Mouse (Mus musculus): ENCODE data around the gene Tmem92. TPM values are rescaled to one million over a fixed set of nuclear protein-coding genes. Genes with fewer than 3 reads are reported as not detected.
"Not testable (repeated sequence)": the region's sequence is repeated elsewhere in the genome, so short reads cannot be mapped to it uniquely, and the experiment has no call there.

The Tmem92 gene
- not detected in 2 replicates for polyA plus RNA-seq (2014; fragmentation: Nextera tagmentation; extraction: Ambion mirVana)

DNA sequence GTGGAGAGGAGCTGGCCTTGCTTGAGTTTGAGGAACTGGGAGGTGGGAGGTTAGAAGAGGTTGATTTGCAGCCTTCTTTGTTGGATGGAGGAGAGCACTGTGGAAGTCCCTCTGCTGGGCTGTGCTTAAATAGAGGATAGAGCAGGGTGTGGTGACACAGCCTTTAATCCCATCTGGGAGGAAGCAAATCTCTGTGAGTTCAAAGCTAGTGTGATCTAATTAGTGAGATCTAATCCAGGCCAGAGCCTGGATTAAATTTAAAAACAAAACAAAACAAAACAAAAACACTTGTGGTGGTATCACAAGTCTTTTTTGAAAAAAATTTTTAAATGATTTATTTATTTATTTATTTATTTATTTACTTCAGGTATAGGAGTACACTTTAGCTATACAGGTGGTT, at the start of gene Tmem92:
Gene Tmem92, minus strand, starts transcription at position 101 of the 400 bp plus-strand sequence.
- no peak within 1 kb of the TSS for H3K4me3 ChIP-seq (ENCODE audit: low read depth, low read length)
- H3K9me3 ChIP-seq (ENCODE audit: control insufficient read depth, low read length): no peaks in the 10 kb centered on the region
- no peaks in the 10 kb centered on the region for H3K27me3 ChIP-seq (ENCODE audit: control insufficient read depth, insufficient read depth, low read length)
- DNase-seq (ENCODE audit: low spot score) (no peak), ATAC-seq (replicated peaks; ENCODE audit: low FRiP score) (no peak)
- H3K9ac ChIP-seq (ENCODE audit: low read length): no peak within 1 kb of the TSS
- H3K4me1 ChIP-seq (replicated peaks; ENCODE audit: control insufficient read depth, insufficient read depth, low read length): no peaks in the 10 kb centered on the region
- H3K36me3 ChIP-seq (ENCODE audit: control insufficient read depth, insufficient read depth, low read length): no peaks in the 10 kb centered on the region
- H3K4me2 ChIP-seq (ENCODE audit: low read depth, low read length, severe bottlenecking): no peak within 1 kb of the TSS
- no peak within 1 kb of the TSS for H3K27ac ChIP-seq (ENCODE audit: low read depth, low read length)

DNA sequence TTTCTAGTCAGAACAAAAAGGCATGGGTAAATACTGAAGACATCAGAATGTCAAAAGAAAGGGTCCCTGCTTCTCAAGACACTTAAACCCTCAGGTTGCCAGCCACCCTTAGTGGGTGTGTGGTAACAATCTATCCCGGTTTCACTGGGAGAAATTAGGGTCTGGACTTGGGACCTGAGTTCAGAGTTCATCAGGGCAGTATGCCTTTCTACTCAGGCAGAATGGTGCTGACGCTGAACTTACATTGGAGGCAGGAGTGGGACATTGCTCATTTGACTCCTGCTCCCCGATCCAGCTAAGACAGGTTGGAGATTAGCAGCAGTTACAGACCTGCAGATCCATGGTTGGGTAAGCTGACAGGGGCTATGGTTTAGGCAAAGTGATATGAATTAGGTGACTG, 46.5 kb upstream of the Tmem92 start:
- no peak for DNase-seq (ENCODE audit: low spot score)
- no peaks in the 10 kb centered on the region for H3K4me1 ChIP-seq (replicated peaks; ENCODE audit: control insufficient read depth, insufficient read depth, low read length)
- H3K9me3 ChIP-seq (ENCODE audit: control insufficient read depth, low read length): no peaks in the 10 kb centered on the region
- H3K9ac ChIP-seq (ENCODE audit: low read length): no peak overlapping the region
- H3K27ac ChIP-seq (ENCODE audit: low read depth, low read length): no peak overlapping the region
- no peaks in the 10 kb centered on the region for H3K36me3 ChIP-seq (ENCODE audit: control insufficient read depth, insufficient read depth, low read length)
- H3K27me3 ChIP-seq (ENCODE audit: control insufficient read depth, insufficient read depth, low read length): no peaks in the 10 kb centered on the region
- WGBS: 74% methylated on average over 3 of the region's 3 CpGs
- no peak for ATAC-seq (replicated peaks; ENCODE audit: low FRiP score)
- H3K4me3 ChIP-seq (ENCODE audit: low read depth, low read length): no peak overlapping the region
- H3K4me2 ChIP-seq (ENCODE audit: low read depth, low read length, severe bottlenecking): no peak overlapping the region

DNA sequence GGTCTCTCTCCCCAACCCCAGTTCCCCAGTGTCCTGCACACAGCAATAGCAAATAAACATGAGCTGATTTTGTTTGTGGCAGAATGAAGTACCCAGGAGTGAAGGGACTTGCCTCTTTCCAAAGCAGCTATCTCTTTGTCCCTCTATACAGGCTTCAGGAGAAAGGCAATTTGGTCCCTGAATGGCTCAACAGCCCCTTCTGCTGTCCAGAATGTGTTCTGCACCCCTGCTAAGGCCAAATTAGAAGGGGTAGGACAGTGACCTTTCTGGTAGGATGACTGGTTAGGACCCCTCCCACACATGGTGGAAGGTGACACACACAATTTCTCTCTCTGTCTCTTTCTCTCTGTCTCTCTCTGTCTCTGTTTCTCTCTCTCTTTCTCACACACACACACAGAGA, 36.9 kb upstream of the Tmem92 start:
- not testable (repeated sequence) for H3K4me1 ChIP-seq (replicated peaks; ENCODE audit: control insufficient read depth, insufficient read depth, low read length); H3K27me3 ChIP-seq (ENCODE audit: control insufficient read depth, insufficient read depth, low read length); H3K9ac ChIP-seq (ENCODE audit: low read length); H3K4me2 ChIP-seq (ENCODE audit: low read depth, low read length, severe bottlenecking); H3K4me3 ChIP-seq (ENCODE audit: low read depth, low read length); H3K9me3 ChIP-seq (ENCODE audit: control insufficient read depth, low read length); DNase-seq (ENCODE audit: low spot score); H3K27ac ChIP-seq (ENCODE audit: low read depth, low read length); ATAC-seq (replicated peaks; ENCODE audit: low FRiP score); H3K36me3 ChIP-seq (ENCODE audit: control insufficient read depth, insufficient read depth, low read length)

DNA sequence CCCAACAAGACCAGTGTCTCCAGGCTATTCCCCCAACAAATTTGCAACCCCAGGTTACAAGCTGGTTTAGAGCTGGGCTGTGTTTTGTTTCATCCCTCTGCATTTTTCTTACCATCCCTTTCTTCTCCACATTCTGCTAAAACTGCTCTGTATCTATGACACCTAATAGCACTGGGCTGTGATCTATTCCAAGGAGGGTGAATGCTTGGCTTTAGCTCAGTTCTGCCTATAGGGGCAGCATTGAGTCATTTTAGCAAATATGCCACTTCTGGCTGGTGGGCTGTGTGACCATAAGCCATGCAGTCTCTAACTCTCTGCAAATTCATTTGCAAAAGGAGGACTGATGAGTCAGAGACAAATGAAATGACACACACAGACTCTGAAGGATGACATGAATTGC, 36.4 kb upstream of the Tmem92 start:
- not testable (repeated sequence) for H3K4me2 ChIP-seq (ENCODE audit: low read depth, low read length, severe bottlenecking); H3K27ac ChIP-seq (ENCODE audit: low read depth, low read length); H3K4me1 ChIP-seq (replicated peaks; ENCODE audit: control insufficient read depth, insufficient read depth, low read length); H3K27me3 ChIP-seq (ENCODE audit: control insufficient read depth, insufficient read depth, low read length); DNase-seq (ENCODE audit: low spot score); ATAC-seq (replicated peaks; ENCODE audit: low FRiP score); H3K4me3 ChIP-seq (ENCODE audit: low read depth, low read length); H3K9me3 ChIP-seq (ENCODE audit: control insufficient read depth, low read length); H3K36me3 ChIP-seq (ENCODE audit: control insufficient read depth, insufficient read depth, low read length); H3K9ac ChIP-seq (ENCODE audit: low read length)

DNA sequence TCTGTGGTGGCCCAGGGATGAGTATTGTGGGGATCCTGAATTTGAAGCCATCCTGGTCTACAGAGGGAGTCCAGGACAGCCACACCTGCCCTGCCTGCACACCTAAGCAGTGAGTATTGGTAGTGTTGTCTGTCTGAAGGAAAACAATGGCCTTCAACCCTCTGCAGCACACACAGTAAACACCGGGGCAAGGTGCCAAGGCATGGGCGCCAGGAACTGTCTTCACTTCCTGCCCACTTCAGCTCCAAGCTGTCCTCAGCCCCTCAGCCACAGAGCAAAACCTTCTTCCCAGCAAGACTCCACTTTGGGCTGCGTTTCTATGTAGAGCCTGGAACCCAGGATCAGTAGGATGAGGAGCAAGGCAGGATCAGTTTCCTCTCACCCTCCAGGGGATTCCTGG, 29.0 kb upstream of the Tmem92 start:
- not testable (repeated sequence) for H3K27ac ChIP-seq (ENCODE audit: low read depth, low read length); H3K36me3 ChIP-seq (ENCODE audit: control insufficient read depth, insufficient read depth, low read length); H3K27me3 ChIP-seq (ENCODE audit: control insufficient read depth, insufficient read depth, low read length); H3K9me3 ChIP-seq (ENCODE audit: control insufficient read depth, low read length); H3K9ac ChIP-seq (ENCODE audit: low read length); DNase-seq (ENCODE audit: low spot score); H3K4me1 ChIP-seq (replicated peaks; ENCODE audit: control insufficient read depth, insufficient read depth, low read length); H3K4me3 ChIP-seq (ENCODE audit: low read depth, low read length); ATAC-seq (replicated peaks; ENCODE audit: low FRiP score); H3K4me2 ChIP-seq (ENCODE audit: low read depth, low read length, severe bottlenecking)
- 74% methylated on average over 2 of the region's 3 CpGs for WGBS

DNA sequence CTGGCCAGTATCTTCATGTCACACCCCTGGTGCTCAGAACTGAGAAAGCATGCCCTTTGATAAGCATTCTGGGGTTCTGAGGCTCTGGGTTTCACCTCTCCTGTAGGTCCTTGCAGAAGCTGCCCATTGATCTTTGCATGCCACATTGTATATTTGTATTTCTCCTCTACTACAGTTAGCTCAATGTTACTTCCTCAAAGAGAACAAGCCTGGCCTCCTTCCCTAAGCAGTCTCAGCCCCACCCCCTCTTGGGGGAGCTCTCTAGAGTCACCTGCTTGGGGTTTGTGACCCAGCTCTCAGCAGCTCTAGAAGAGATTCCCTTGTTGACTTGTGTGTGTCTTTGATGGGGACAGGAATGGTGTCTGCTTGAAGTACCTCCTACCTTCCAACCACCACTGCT, 9.2 kb upstream of the Tmem92 start:
- ATAC-seq (replicated peaks; ENCODE audit: low FRiP score): no peak
- Histone ChIP-seq H3K36me3 (ENCODE audit: control insufficient read depth, insufficient read depth, low read length) (no peaks in the 10 kb centered on the region), H3K4me3 (ENCODE audit: low read depth, low read length) (no peak overlapping the region), H3K27me3 (ENCODE audit: control insufficient read depth, insufficient read depth, low read length) (no peaks in the 10 kb centered on the region), H3K9ac (ENCODE audit: low read length) (no peak overlapping the region), H3K4me2 (ENCODE audit: low read depth, low read length, severe bottlenecking) (no peak overlapping the region), H3K4me1 (replicated peaks; ENCODE audit: control insufficient read depth, insufficient read depth, low read length) (no peaks in the 10 kb centered on the region), H3K27ac (ENCODE audit: low read depth, low read length) (no peak overlapping the region), H3K9me3 (ENCODE audit: control insufficient read depth, low read length) (no peaks in the 10 kb centered on the region)
- no peak for DNase-seq (ENCODE audit: low spot score)

DNA sequence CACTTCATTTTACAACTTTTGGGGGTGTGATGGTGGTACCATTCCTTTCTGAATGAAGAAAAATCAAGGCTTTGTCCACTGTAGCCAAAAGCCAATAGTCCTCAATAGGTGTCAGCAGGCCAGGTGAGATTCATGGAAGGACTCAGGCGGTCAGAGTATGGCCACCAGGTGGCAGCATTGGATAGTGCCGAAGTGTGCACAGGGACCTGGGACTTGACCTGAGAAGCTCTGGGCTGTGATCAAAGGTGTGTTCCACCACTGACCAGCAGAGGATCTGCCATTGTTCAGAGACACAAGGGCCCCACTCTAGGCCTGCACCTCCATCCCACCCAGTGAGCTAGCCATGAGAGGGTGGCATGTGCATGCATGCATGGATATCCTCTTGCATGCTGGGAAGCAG, 2.7 kb upstream of the Tmem92 start:
- H3K27ac ChIP-seq (ENCODE audit: low read depth, low read length): no peak overlapping the region
- WGBS: 4% methylated on average over 2 of the region's 2 CpGs
- no peak overlapping the region for H3K4me2 ChIP-seq (ENCODE audit: low read depth, low read length, severe bottlenecking)
- 0 out of 2 replicates have a peak, but pooled peaks have one; percentile 36 for ATAC-seq (replicated peaks; ENCODE audit: low FRiP score)
- no peaks in the 10 kb centered on the region for H3K36me3 ChIP-seq (ENCODE audit: control insufficient read depth, insufficient read depth, low read length)
- DNase-seq (ENCODE audit: low spot score): peak; percentile 74
- no peaks in the 10 kb centered on the region for H3K4me1 ChIP-seq (replicated peaks; ENCODE audit: control insufficient read depth, insufficient read depth, low read length)
- no peaks in the 10 kb centered on the region for H3K9me3 ChIP-seq (ENCODE audit: control insufficient read depth, low read length)
- no peak overlapping the region for H3K9ac ChIP-seq (ENCODE audit: low read length)
- H3K27me3 ChIP-seq (ENCODE audit: control insufficient read depth, insufficient read depth, low read length): no peaks in the 10 kb centered on the region
- no peak overlapping the region for H3K4me3 ChIP-seq (ENCODE audit: low read depth, low read length)

DNA sequence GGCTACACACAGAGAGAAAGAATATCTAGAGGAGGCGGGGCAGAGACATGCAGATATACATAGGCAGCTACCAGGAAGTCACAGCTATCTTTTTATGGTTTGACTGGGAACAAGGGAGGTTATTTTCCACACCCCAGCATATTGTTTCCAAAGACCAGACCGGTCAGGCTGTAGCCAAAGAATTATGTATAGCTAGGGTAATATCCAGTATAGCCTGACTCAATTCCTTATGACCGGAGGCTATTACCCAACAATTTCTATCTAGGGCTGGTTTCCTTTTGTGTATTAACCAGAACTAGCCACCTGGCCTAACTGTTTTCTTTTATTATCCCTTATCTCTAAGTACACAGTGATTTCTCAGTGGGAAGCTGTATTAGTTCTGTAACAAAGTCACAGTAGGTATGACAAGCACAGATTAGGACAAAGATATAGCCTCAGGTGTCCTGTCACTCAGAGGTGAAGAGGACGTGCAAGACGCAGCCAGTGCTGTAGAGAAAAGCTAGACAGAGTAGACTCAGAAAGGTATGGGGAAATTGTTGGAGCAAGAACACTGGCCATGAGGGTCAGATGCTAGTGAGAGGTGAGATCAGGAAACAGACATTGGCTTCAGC, 7.5 kb downstream of the Tmem92 start:
- H3K27ac ChIP-seq (ENCODE audit: low read depth, low read length): no peak overlapping the region
- H3K4me2 ChIP-seq (ENCODE audit: low read depth, low read length, severe bottlenecking): no peak overlapping the region
- no peaks in the 10 kb centered on the region for H3K4me1 ChIP-seq (replicated peaks; ENCODE audit: control insufficient read depth, insufficient read depth, low read length)
- no peak overlapping the region for H3K9ac ChIP-seq (ENCODE audit: low read length)
- H3K4me3 ChIP-seq (ENCODE audit: low read depth, low read length): no peak overlapping the region
- no peak for DNase-seq (ENCODE audit: low spot score)
- no peaks in the 10 kb centered on the region for H3K9me3 ChIP-seq (ENCODE audit: control insufficient read depth, low read length)
- no peaks in the 10 kb centered on the region for H3K36me3 ChIP-seq (ENCODE audit: control insufficient read depth, insufficient read depth, low read length)
- ATAC-seq (replicated peaks; ENCODE audit: low FRiP score): no peak
- H3K27me3 ChIP-seq (ENCODE audit: control insufficient read depth, insufficient read depth, low read length): no peaks in the 10 kb centered on the region
- 91% methylated on average over 5 of the region's 5 CpGs for WGBS

DNA sequence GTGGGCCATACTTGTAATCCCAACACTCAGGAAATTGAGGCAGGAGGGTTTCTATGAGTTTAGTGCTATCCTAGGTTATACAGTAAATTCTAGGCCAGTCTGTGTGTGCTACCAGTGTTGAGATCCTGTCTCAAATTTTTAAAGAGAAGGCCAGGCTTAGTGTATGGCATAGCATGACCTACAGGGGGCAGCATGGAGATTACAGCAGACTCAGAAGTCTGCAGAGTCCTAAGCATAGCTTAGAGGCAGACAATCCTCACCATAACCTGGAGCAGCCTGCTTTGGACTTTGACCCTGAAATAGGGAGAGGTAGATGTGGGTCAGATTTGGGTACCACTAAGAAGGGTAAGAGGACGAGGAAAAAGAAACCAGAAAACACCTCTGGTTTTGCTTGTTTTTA, 8.7 kb downstream of the Tmem92 start:
- Histone ChIP-seq H3K27me3 (ENCODE audit: control insufficient read depth, insufficient read depth, low read length) (no peaks in the 10 kb centered on the region), H3K4me2 (ENCODE audit: low read depth, low read length, severe bottlenecking) (no peak overlapping the region), H3K9ac (ENCODE audit: low read length) (no peak overlapping the region), H3K36me3 (ENCODE audit: control insufficient read depth, insufficient read depth, low read length) (no peaks in the 10 kb centered on the region), H3K9me3 (ENCODE audit: control insufficient read depth, low read length) (no peaks in the 10 kb centered on the region), H3K4me1 (replicated peaks; ENCODE audit: control insufficient read depth, insufficient read depth, low read length) (no peaks in the 10 kb centered on the region), H3K27ac (ENCODE audit: low read depth, low read length) (no peak overlapping the region), H3K4me3 (ENCODE audit: low read depth, low read length) (no peak overlapping the region)
- ATAC-seq (replicated peaks; ENCODE audit: low FRiP score): no peak
- WGBS: 57% methylated on average over 1 of the region's 1 CpGs
- no peak for DNase-seq (ENCODE audit: low spot score)
